Mouse (Mus musculus): ENCODE measurements around the gene Rsg1.
A peak's percentile ranks its signal among the peaks of the same experiment; 100 is the strongest.

Gene Rsg1

GRCm38 (mm10) chr4:141213770-141214336 is at the start of gene Rsg1:
Gene Rsg1 (plus strand): TSS chr4:141213956.
- DNase-seq (ENCODE audit: low spot score), result peak; percentile 91

- no peak for DNase-seq (ENCODE audit: low spot score)
Observed at GRCm38 (mm10) chr4:141165744-141166292, 47.9 kb upstream of the Rsg1 start.

GRCm38 (mm10) chr4:141167156-141167555 is 46.6 kb upstream of the Rsg1 start:
- no peak for DNase-seq (ENCODE audit: low spot score)

GRCm38 (mm10) chr4:141172121-141172520 is 41.6 kb upstream of the Rsg1 start:
- peak; percentile 4 for DNase-seq (ENCODE audit: low spot score)

- DNase-seq (ENCODE audit: low spot score), result no peak
Observed at GRCm38 (mm10) chr4:141175783-141176182, 38.0 kb upstream of the Rsg1 start.

GRCm38 (mm10) chr4:141176328-141176838 is 37.4 kb upstream of the Rsg1 start:
- no peak for DNase-seq (ENCODE audit: low spot score)

- no peak for DNase-seq (ENCODE audit: low spot score)
Observed at GRCm38 (mm10) chr4:141178500-141178899, 35.3 kb upstream of the Rsg1 start.

- DNase-seq (ENCODE audit: low spot score), result no peak
Observed at GRCm38 (mm10) chr4:141180831-141181230, 32.9 kb upstream of the Rsg1 start.

- no peak for DNase-seq (ENCODE audit: low spot score)
Observed at GRCm38 (mm10) chr4:141181981-141182380, 31.8 kb upstream of the Rsg1 start.

GRCm38 (mm10) chr4:141183932-141184331 is 29.8 kb upstream of the Rsg1 start:
- no peak for DNase-seq (ENCODE audit: low spot score)

- no peak for DNase-seq (ENCODE audit: low spot score)
Observed at GRCm38 (mm10) chr4:141184426-141184825, 29.3 kb upstream of the Rsg1 start.

- DNase-seq (ENCODE audit: low spot score), result no peak
Observed at GRCm38 (mm10) chr4:141186923-141187836, 26.6 kb upstream of the Rsg1 start.

- DNase-seq (ENCODE audit: low spot score), result no peak
Observed at GRCm38 (mm10) chr4:141191294-141191693, 22.5 kb upstream of the Rsg1 start.

- no peak for DNase-seq (ENCODE audit: low spot score)
Observed at GRCm38 (mm10) chr4:141194553-141194952, 19.2 kb upstream of the Rsg1 start.

- DNase-seq (ENCODE audit: low spot score), result no peak
Observed at GRCm38 (mm10) chr4:141196981-141197685, 16.6 kb upstream of the Rsg1 start.

GRCm38 (mm10) chr4:141197686-141198035 is 16.1 kb upstream of the Rsg1 start:
- DNase-seq (ENCODE audit: low spot score), result no peak

GRCm38 (mm10) chr4:141200906-141201305 is 12.8 kb upstream of the Rsg1 start:
- no peak for DNase-seq (ENCODE audit: low spot score)

- no peak for DNase-seq (ENCODE audit: low spot score)
Observed at GRCm38 (mm10) chr4:141202192-141202591, 11.6 kb upstream of the Rsg1 start.

- DNase-seq (ENCODE audit: low spot score), result no peak
Observed at GRCm38 (mm10) chr4:141204580-141205061, 9.1 kb upstream of the Rsg1 start.

- DNase-seq (ENCODE audit: low spot score), result no peak
Observed at GRCm38 (mm10) chr4:141207081-141207480, 6.7 kb upstream of the Rsg1 start.

- no peak for DNase-seq (ENCODE audit: low spot score)
Observed at GRCm38 (mm10) chr4:141210524-141211219, 3.1 kb upstream of the Rsg1 start.

GRCm38 (mm10) chr4:141211646-141212045 is 2.1 kb upstream of the Rsg1 start:
- DNase-seq (ENCODE audit: low spot score), result no peak
